Comparison of ENCODE assay signal across 8 mouse cellular contexts in the genomic region with DNA sequence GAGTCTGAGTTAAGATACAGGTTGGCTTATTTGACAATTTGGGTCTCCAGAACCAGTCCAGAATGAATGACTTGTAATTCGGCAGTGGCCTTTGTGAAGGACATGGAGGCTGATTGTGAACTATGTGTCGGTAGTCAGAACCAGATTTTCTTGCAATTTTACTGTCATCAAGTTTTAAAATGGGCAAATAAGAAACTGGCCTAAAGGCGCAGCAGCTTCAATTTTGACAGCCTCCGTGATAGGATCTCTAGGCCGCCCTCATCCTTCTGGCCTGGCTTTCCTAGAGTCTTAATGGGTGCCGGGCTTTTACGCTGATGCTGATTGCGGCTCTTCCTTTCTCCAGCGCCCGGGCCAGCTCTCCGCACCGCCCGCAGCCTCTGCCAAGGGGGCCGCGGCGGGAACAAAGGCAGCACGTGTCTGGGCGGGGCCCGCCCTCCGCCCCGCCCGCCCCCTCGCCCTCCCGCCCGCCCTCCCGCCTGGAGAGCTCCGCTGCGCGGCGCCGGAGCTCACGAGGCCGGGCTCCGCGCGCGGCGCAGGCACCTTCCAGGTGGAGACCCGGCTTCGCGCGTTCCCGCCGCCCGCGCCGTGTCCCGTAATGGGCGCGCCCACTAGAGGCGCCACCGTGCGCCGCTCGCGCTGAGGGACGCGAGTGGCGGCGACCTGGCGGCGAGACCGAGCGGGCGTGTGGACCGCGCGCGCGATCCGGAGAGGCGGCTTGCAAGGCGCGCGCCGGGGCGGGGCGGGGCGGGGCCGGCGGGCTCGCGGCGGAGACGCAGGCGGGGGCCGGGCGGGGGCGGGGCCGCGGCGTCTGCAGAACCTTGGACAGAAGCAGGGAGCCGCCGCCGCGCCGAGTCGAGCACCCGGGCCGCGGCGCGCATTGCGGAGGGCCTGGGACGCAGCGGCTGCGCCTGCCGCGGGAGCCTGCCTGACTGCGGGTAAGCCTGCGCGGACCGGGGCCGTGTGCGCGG. TPM values are rescaled to one million over a fixed set of nuclear protein-coding genes. Genes with fewer than 3 reads are reported as not detected.
DNase-seq lines count a peak whose midpoint lies in the region; ATAC-seq lines count a peak whose summit lies in the region.

A gene (plus strand): TSS at position 802 of the 968 bp plus-strand sequence.

- peak; percentile 80 for ATAC-seq in inflammation-experienced regulatory T-cells, adult 6 months

- intact Hi-C loops in gastrocnemius, postnatal 14 days (cut with DNase I; ENCODE audit: low total_unique reads) = no loop called here
- intact Hi-C loops in left cerebral cortex, postnatal 14 days (cut with DNase I) = loop anchor here (2.0 to 5.0 kb wide), 4 partner anchors 41 to 196 kb away; no protein-coding TSS in a partner anchor

- peak; percentile 76 for DNase-seq in adrenal gland, adult 8-10 months
- peak; percentile 89 for DNase-seq in embryo, embryonic 10.5 days (ENCODE audit: low spot score)
- peak; percentile 84 for DNase-seq in gastrocnemius, postnatal 14 days
- DNase-seq in left cerebral cortex, postnatal 14 days (ENCODE audit: low spot score in 2 of 2) = peak; percentile 94
- peak; percentile 94 for DNase-seq in mesoderm, embryonic 11.5 days (ENCODE audit: low read depth, low spot score)
- DNase-seq in right cerebral cortex, postnatal 25 days = peak; percentile 94
- peak; percentile 88 for DNase-seq in yolk sac, embryonic 10.5 days (ENCODE audit: low spot score)

RNA-seq across cellular contexts. Expression of the gene that starts here (rescaled TPM):
- 1 to 10 TPM; 2.4 to 3.9 (median 3.4) TPM for total RNA-seq in adrenal gland, adult 8-10 months (2022)
- total RNA-seq in gastrocnemius, postnatal 14 days (2021) = 1 to 10 TPM; 1.5 to 3.0 TPM
- 1 to 10 TPM in 2 of 3 experiments, under 1 TPM in 1; 0.78 to 1.3 (median 1.3) TPM for polyA plus RNA-seq in inflammation-experienced regulatory T-cells, adult 6 months (2017; shearing (Covaris generic))
- total RNA-seq in left cerebral cortex, postnatal 14 days (2021) = 100 to 1,000 TPM; 359 to 367 TPM

Comparison
In these comparisons a context has a peak if more than half of its experiments do, and no peak if none do; other contexts are left out.
1. Peak in every context shown above with its lines: DNase-seq and ATAC-seq.
2. RNA of the gene that starts here (total RNA-seq): 359 to 367 TPM in left cerebral cortex, postnatal 14 days; 2.4 to 3.9 TPM in adrenal gland, adult 8-10 months and 1.5 to 3.0 TPM in gastrocnemius, postnatal 14 days; every median in the first group is over 10 times any median in the second.